Mouse (Mus musculus) lung, adult 2 months (tissue): ENCODE data around the gene Srek1.

Experiments used
- CTCF ChIP-seq: fragments of 200-500 bp; IDR thresholded peaks from 2 replicates; pipeline ENCODE4 v1.5.1; 2011; ENCODE audit warnings: mild to moderate bottlenecking, low read length, control low read depth; ENCODE audit not compliant: insufficient read depth
- POLR2A ChIP-seq: fragments of 200-500 bp; IDR thresholded peaks from 2 replicates; pipeline ENCODE4 v1.6.1; 2011; ENCODE audit warnings: low read depth, mild to moderate bottlenecking, control low read depth, low read length, borderline replicate concordance; ENCODE audit errors: extremely low read depth

DNA sequence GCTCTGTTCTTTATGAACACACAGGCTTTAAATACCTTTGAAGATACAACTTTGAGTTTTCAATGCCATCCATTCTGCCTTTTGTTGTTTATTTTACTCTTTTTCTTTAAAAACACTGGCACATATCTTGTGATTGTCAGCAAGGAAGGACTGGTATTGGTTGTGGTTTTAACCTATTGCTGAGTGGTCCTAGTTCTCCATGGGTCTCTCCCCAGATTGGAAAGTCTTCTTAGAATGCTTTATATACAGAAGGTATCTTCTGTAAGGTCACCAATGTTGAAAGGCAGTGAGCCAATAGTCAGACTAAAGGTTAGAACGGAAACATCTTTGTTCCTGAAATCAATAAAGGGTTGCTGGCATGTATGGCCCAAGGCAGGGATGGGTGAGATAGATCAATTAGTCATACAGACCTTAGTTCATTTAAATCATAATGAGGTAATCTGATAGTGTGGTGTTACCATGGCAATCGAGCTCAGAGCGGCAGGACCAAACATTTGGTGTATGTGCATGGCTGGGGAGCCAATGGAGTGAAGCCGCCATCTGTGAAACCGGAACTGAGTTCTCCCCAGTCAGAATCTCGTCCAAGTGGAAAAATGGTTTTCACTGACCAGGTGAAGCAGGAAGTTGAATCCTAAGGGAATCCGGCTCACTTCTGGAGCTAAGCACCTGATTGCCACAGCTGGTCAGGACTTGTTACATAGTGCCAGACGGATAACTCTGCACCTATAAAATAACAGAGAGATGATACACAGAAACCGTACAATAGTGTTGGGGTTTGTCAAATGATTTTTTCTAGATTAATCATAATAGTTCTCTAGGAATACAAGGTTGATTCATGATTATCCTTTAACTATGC lies 20.5 kb upstream of the Srek1 start:
- TF ChIP-seq POLR2A (no peak), CTCF (no peak)
